Mouse (Mus musculus) hindbrain, embryonic 10.5 days (tissue): Measurements from ENCODE around the gene Adcy5. TPM values are rescaled to one million over a fixed set of nuclear protein-coding genes. Genes with fewer than 3 reads are reported as not detected.

ENCODE experiments used
- DNase-seq: peaks from one replicate; pipeline ENCODE4 v3.0.0-alpha.2; 2017; ENCODE audit warnings: low spot score
- H3K27ac ChIP-seq: fragments of 300-500 bp; sonication (generic); 2 replicates; pipeline ENCODE4 v1.5.1; 2016; ENCODE audit warnings: mild to moderate bottlenecking, moderate library complexity
- H3K27me3 ChIP-seq: fragments of 300-500 bp; sonication (generic); 2 replicates; pipeline ENCODE4 v1.6.1; 2016; ENCODE audit warnings: mild to moderate bottlenecking; ENCODE audit not compliant: poor library complexity, insufficient read depth, severe bottlenecking
- H3K36me3 ChIP-seq: fragments of 300-500 bp; sonication (generic); 2 replicates; pipeline ENCODE4 v1.6.1; 2016; ENCODE audit warnings: mild to moderate bottlenecking, moderate library complexity
- H3K4me1 ChIP-seq: fragments of 300-500 bp; sonication (generic); replicated peaks from 2 replicates; pipeline ENCODE4 v1.6.1; 2016; ENCODE audit warnings: mild to moderate bottlenecking
- H3K4me3 ChIP-seq: fragments of 300-500 bp; sonication (generic); 2 replicates; pipeline ENCODE4 v1.5.1; 2016; ENCODE audit warnings: mild to moderate bottlenecking, moderate library complexity
- H3K9me3 ChIP-seq: fragments of 300-500 bp; sonication (generic); 2 replicates; pipeline ENCODE4 v1.6.1; 2016; ENCODE audit warnings: mild to moderate bottlenecking, moderate library complexity
- WGBS: fragments of 180-500 bp; shearing (Covaris S2); methylation state at CpG from one replicate; pipeline ENCODE4 v1.1.7; 2016; 5-methylcytosine and 5-hydroxymethylcytosine counted together
- polyA plus RNA-seq: library from polyadenylated mRNA; unstranded; fragments of >200 nt; fragmentation: Nextera tagmentation; extraction: Ambion mirVana; gene quantifications from 2 replicates; pipeline ENCODE4 v1.2.1, GENCODE M21; 2016

Gene Adcy5
- polyA plus RNA-seq, 1 experiment from 2014 or later: 1.9 TPM

GRCm38 (mm10) chr16:35317460-35317859 lies 162.8 kb downstream of the Adcy5 start:
- Histone ChIP-seq H3K9me3 (no peaks in the 10 kb centered on the region), H3K4me1 (peaks cover 1% of the 10 kb centered on the region; the same call in 1 of the 2 replicates), H3K4me3 (no peak overlapping the region), H3K27me3 (no peaks in the 10 kb centered on the region), H3K36me3 (peaks cover 8% of the 10 kb centered on the region), H3K27ac (no peak overlapping the region)
- no peak for DNase-seq
- WGBS: 85% methylated on average over 5 of the region's 5 CpGs

- no peaks in the 10 kb centered on the region for H3K4me1 ChIP-seq
- 88% methylated on average over 6 of the region's 6 CpGs for WGBS
- H3K27ac ChIP-seq: no peak overlapping the region
- no peaks in the 10 kb centered on the region for H3K27me3 ChIP-seq
- no peak overlapping the region for H3K4me3 ChIP-seq
- peaks cover 7% of the 10 kb centered on the region for H3K36me3 ChIP-seq
- no peak for DNase-seq
- H3K9me3 ChIP-seq: no peaks in the 10 kb centered on the region
Observed at GRCm38 (mm10) chr16:35318397-35318796, 163.7 kb downstream of the Adcy5 start.

GRCm38 (mm10) chr16:35319335-35319734 lies 164.7 kb downstream of the Adcy5 start:
- WGBS: 67% methylated on average over 4 of the region's 4 CpGs

GRCm38 (mm10) chr16:35319773-35320172 lies 165.1 kb downstream of the Adcy5 start:
- H3K27ac ChIP-seq: no peak overlapping the region
- 87% methylated on average over 2 of the region's 2 CpGs for WGBS
- DNase-seq: no peak

More at GRCm38 (mm10) chr16:35319335-35319734, 164.7 kb downstream of the Adcy5 start:
- no peaks in the 10 kb centered on the region for H3K4me1 ChIP-seq
- no peaks in the 10 kb centered on the region for H3K27me3 ChIP-seq
- H3K4me3 ChIP-seq: no peak overlapping the region
- no peaks in the 10 kb centered on the region; the same call in 1 of the 2 replicates for H3K36me3 ChIP-seq
- DNase-seq: no peak
- H3K27ac ChIP-seq: no peak overlapping the region
- no peaks in the 10 kb centered on the region for H3K9me3 ChIP-seq

GRCm38 (mm10) chr16:35330451-35330850 lies 175.8 kb downstream of the Adcy5 start:
- Histone ChIP-seq H3K27me3 (no peaks in the 10 kb centered on the region), H3K27ac (no peak overlapping the region), H3K36me3 (peaks cover 20% of the 10 kb centered on the region), H3K9me3 (no peaks in the 10 kb centered on the region), H3K4me3 (no peak overlapping the region), H3K4me1 (no peaks in the 10 kb centered on the region; the same call in 1 of the 2 replicates)
- WGBS: 50% methylated on average over 1 of the region's 1 CpGs
- no peak for DNase-seq

More at GRCm38 (mm10) chr16:35319773-35320172, 165.1 kb downstream of the Adcy5 start:
- H3K9me3 ChIP-seq: no peaks in the 10 kb centered on the region
- H3K36me3 ChIP-seq: no peaks in the 10 kb centered on the region; the same call in 1 of the 2 replicates
- H3K4me1 ChIP-seq: no peaks in the 10 kb centered on the region
- no peak overlapping the region for H3K4me3 ChIP-seq
- no peaks in the 10 kb centered on the region for H3K27me3 ChIP-seq

Other genes starting within 250 kb of the Adcy5 start
- 72.5 and 74.9 TPM in 2 replicates for gene Hacd2, start 132.4 kb upstream of the Adcy5 start, polyA plus RNA-seq
- gene Sec22a, start 209.0 kb downstream of the Adcy5 start, polyA plus RNA-seq: 33.8 and 35.7 TPM in 2 replicates